Mouse (Mus musculus): ENCODE measurements around the gene Mapkap1. TPM values are rescaled to one million over a fixed set of nuclear protein-coding genes. Genes with fewer than 3 reads are reported as not detected.
A peak's percentile ranks its signal among the peaks of the same experiment; 100 is the strongest.

The Mapkap1 gene
- polyA plus RNA-seq, 1 experiment from 2014 or later: 99.7 TPM

DNA sequence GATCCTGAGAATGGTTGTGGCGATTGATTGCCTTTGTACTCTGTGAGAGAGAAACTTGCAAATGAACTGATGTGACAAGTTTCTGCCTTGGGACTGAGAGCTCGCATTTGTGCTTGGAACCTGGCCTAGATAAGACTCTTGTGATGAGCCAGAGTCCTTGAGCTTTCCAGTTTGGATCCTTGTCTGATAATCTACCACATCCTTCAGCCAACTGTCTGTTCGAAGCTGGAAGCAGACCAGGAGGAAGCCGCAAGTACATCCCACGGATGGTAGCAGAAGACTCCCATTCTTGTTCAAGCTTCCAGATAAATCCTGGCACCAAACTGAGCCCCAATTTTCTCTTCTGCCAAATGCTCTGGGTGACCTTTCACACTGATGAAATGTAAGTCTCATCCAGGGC lies 162.6 kb downstream of the Mapkap1 start:
- no peaks in the 10 kb centered on the region for H3K9me3 ChIP-seq (ENCODE audit: control insufficient read depth, low read length)

DNA sequence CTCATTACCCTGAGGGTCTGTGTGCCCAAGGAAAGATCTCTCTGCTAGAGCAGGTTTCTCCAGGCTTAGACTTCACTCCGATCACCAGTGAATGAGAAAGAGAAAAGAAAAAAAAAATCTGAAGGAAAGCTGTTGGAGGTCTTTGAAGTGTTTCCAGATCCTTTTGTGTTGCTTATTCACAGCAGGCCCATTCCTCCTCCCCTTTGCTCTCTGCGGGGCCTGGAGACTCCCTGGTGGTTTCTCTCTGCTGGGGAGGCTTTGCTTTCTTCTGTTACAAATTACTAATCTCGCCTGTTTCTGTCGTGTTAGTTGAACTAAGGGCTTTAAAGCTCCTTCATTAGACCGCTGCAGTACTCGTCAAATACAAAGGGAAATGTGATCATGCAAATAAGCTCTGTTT lies 163.8 kb downstream of the Mapkap1 start:
- Histone ChIP-seq H3K36me3 (ENCODE audit: control insufficient read depth, insufficient read depth, low read length) (no peaks in the 10 kb centered on the region), H3K9me3 (ENCODE audit: control insufficient read depth, low read length) (no peaks in the 10 kb centered on the region), H3K27me3 (ENCODE audit: control insufficient read depth, insufficient read depth, low read length) (no peaks in the 10 kb centered on the region), H3K27ac (ENCODE audit: low read depth, low read length) (no peak overlapping the region), H3K4me2 (replicated peaks; ENCODE audit: low read depth, low read length) (no peak overlapping the region), H3K4me3 (ENCODE audit: low read length) (no peak overlapping the region), H3K4me1 (ENCODE audit: control insufficient read depth, insufficient read depth, low read length) (peaks cover 23% of the 10 kb centered on the region), H3K9ac (ENCODE audit: low read depth, low read length) (no peak overlapping the region)
- no peak for ATAC-seq (ENCODE audit: low FRiP score, low TSS enrichment)
- WGBS: 20% methylated on average over 6 of the region's 6 CpGs

More for the DNA sequence above, 162.6 kb downstream of the Mapkap1 start:
- Histone ChIP-seq H3K4me3 (ENCODE audit: low read length) (no peak overlapping the region), H3K4me2 (replicated peaks; ENCODE audit: low read depth, low read length) (no peak overlapping the region), H3K4me1 (ENCODE audit: control insufficient read depth, insufficient read depth, low read length) (peaks cover 19% of the 10 kb centered on the region), H3K27me3 (ENCODE audit: control insufficient read depth, insufficient read depth, low read length) (no peaks in the 10 kb centered on the region), H3K36me3 (ENCODE audit: control insufficient read depth, insufficient read depth, low read length) (no peaks in the 10 kb centered on the region), H3K27ac (ENCODE audit: low read depth, low read length) (no peak overlapping the region), H3K9ac (ENCODE audit: low read depth, low read length) (no peak overlapping the region)
- WGBS: 92% methylated on average over 5 of the region's 5 CpGs
- no peak for ATAC-seq (ENCODE audit: low FRiP score, low TSS enrichment)

DNA sequence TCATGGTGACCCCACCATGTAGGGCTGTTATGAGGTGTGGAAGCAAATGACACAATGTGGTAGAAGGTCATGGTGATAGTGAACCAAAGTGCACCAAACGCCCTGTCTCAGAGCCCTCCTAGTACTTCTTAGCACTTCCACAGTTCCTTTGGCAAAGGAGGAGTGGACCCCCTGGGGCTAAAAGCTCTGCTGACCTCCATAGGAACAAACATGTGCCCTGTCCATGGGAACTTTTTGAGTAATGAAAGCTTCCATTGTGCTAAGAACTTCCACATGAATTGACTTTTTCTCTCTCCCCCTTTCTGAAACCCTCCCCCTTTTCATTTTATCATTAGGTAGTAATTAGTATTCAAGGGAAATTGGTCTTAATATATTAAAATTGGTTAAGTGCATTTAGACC lies 164.5 kb downstream of the Mapkap1 start:
- Histone ChIP-seq H3K4me3 (ENCODE audit: low read length) (no peak overlapping the region), H3K27me3 (ENCODE audit: control insufficient read depth, insufficient read depth, low read length) (no peaks in the 10 kb centered on the region), H3K27ac (ENCODE audit: low read depth, low read length) (no peak overlapping the region), H3K9me3 (ENCODE audit: control insufficient read depth, low read length) (no peaks in the 10 kb centered on the region), H3K4me2 (replicated peaks; ENCODE audit: low read depth, low read length) (no peak overlapping the region), H3K9ac (ENCODE audit: low read depth, low read length) (no peak overlapping the region), H3K4me1 (ENCODE audit: control insufficient read depth, insufficient read depth, low read length) (peaks cover 26% of the 10 kb centered on the region), H3K36me3 (ENCODE audit: control insufficient read depth, insufficient read depth, low read length) (no peaks in the 10 kb centered on the region)
- WGBS: 38% methylated on average over 1 of the region's 1 CpGs
- no peak for ATAC-seq (ENCODE audit: low FRiP score, low TSS enrichment)

DNA sequence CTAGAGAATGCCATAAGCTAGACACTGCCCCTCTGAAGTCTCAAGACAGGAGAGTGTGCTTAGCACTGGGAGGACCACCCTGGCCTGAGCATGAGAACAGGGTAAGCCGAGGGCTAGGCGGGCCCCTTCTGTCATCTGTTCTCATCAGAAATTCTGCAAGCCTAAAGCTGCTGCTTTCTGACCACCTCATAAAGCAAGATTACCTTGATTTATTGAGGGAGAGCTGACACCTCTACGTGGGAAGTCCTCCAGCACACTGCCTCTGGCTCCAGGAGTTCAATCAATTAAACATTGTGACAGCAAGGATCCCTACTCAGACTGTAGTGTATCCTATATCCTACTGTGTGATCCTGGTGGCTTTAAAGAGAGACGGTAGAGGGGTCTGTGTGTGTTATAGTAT lies 166.5 kb downstream of the Mapkap1 start:
- 18% methylated on average over 4 of the region's 4 CpGs for whole genome bisulfite sequencing
- H3K27me3 ChIP-seq (ENCODE audit: control insufficient read depth, insufficient read depth, low read length): no peaks in the 10 kb centered on the region
- H3K4me2 ChIP-seq (replicated peaks; ENCODE audit: low read depth, low read length): no peak overlapping the region
- peak; percentile 88 for ATAC-seq (ENCODE audit: low FRiP score, low TSS enrichment)
- H3K4me3 ChIP-seq (ENCODE audit: low read length): no peak overlapping the region
- no peaks in the 10 kb centered on the region for H3K9me3 ChIP-seq (ENCODE audit: control insufficient read depth, low read length)
- H3K27ac ChIP-seq (ENCODE audit: low read depth, low read length): no peak overlapping the region
- no peak overlapping the region for H3K9ac ChIP-seq (ENCODE audit: low read depth, low read length)
- H3K4me1 ChIP-seq (ENCODE audit: control insufficient read depth, insufficient read depth, low read length): peaks cover 24% of the 10 kb centered on the region
- H3K36me3 ChIP-seq (ENCODE audit: control insufficient read depth, insufficient read depth, low read length): no peaks in the 10 kb centered on the region

DNA sequence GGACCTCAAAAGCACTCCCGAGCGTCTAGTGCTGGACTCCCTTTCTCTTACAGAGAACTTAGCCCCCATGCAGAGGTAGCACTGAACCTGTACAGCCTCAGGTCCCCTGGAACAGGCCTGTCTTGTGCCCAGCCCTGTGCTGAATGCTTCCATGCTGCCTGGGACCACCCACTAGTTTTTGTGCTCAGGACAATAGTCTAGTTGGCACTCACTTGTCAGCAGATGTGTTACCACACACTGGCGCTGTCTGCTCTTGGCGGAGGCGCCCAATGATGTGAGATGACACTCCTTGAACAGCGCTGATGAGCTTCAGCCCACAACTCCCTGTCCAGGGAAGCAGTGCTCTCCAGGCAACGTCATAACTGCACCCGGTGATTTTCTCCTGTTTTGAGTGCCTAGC lies 182.0 kb downstream of the Mapkap1 start:
- Histone ChIP-seq H3K4me1 (ENCODE audit: control insufficient read depth, insufficient read depth, low read length) (peaks cover 16% of the 10 kb centered on the region; the same call in 1 of the 2 replicates), H3K9ac (ENCODE audit: low read depth, low read length) (no peak overlapping the region), H3K4me3 (ENCODE audit: low read length) (no peak overlapping the region), H3K4me2 (replicated peaks; ENCODE audit: low read depth, low read length) (no peak overlapping the region), H3K9me3 (ENCODE audit: control insufficient read depth, low read length) (no peaks in the 10 kb centered on the region), H3K36me3 (ENCODE audit: control insufficient read depth, insufficient read depth, low read length) (peaks cover 10% of the 10 kb centered on the region), H3K27ac (ENCODE audit: low read depth, low read length) (no peak overlapping the region), H3K27me3 (ENCODE audit: control insufficient read depth, insufficient read depth, low read length) (no peaks in the 10 kb centered on the region)
- WGBS: 81% methylated on average over 8 of the region's 8 CpGs
- ATAC-seq (ENCODE audit: low FRiP score, low TSS enrichment): no peak

DNA sequence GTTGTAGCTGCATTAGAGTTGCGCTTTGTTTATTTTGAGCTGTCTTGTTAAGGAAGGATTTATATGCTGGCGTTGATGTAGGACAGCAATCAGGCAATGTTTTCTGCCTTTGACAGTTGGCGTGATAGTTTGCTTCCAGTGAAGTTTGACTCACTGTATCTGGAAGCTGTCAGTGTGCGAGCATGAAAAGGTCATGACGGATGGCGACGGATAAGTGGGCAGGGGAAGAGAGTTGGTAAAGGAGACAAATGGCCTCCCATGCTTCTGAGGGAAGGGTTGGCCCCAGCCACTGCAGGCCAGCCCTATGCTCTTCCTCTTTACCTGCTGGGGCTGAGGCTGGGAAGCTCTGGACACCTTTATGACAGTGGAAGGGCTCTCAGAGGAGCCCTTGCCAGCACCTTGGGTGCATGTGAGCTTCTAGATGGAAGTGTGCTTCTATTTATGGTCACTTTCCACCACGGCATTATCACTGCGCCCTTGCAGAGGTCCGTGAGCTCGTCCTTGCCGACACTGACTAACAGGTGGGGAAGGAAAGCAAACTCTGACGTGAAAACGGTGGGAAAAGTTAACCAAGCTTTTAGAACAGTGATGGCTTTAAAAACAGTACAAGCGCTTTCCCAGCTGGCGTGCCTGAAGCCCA lies 185.3 kb downstream of the Mapkap1 start:
- H3K9ac ChIP-seq (ENCODE audit: low read depth, low read length): no peak overlapping the region
- ATAC-seq (ENCODE audit: low FRiP score, low TSS enrichment): no peak
- H3K4me1 ChIP-seq (ENCODE audit: control insufficient read depth, insufficient read depth, low read length): peaks cover 19% of the 10 kb centered on the region; the same call in 1 of the 2 replicates
- 47% methylated on average over 16 of the region's 16 CpGs for WGBS
- no peaks in the 10 kb centered on the region; the same call in 1 of the 2 replicates for H3K36me3 ChIP-seq (ENCODE audit: control insufficient read depth, insufficient read depth, low read length)
- H3K27me3 ChIP-seq (ENCODE audit: control insufficient read depth, insufficient read depth, low read length): no peaks in the 10 kb centered on the region
- H3K27ac ChIP-seq (ENCODE audit: low read depth, low read length): peak overlapping the region; percentile 59; the same call in 1 of the 2 replicates
- no peak overlapping the region for H3K4me3 ChIP-seq (ENCODE audit: low read length)
- no peak overlapping the region for H3K4me2 ChIP-seq (replicated peaks; ENCODE audit: low read depth, low read length)
- H3K9me3 ChIP-seq (ENCODE audit: control insufficient read depth, low read length): no peaks in the 10 kb centered on the region

DNA sequence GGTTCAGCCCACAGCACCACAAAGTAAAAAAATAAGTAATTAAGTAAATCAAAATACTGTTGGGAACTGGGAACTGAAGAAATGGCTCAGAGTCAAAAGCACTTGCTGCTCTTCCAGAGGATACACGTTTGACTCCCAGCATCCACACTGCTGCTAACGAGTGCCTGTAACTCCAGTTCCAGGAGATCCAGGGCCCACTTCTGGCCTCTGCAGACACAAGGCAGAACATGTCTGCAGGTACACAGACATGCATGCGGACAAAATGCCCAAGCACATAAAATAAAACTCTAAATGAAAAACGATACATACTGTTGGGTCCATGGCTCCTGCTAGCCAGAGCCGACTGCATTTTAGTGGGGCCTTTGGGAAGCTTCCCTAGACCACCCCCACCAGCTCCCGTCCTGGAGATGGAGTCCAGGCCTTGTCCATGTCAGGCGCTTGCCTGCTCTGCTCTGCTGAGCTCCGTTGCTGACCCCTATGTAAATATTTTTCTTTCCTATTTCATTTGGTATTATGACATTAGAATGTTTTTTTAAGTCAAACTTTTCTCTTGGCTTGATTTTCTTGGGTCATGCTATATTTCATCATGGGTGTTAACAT lies 185.9 kb downstream of the Mapkap1 start:
- H3K36me3 ChIP-seq (ENCODE audit: control insufficient read depth, insufficient read depth, low read length): no peaks in the 10 kb centered on the region
- no peak overlapping the region; the same call in 1 of the 2 replicates for H3K27ac ChIP-seq (ENCODE audit: low read depth, low read length)
- 32% methylated on average over 8 of the region's 8 CpGs for WGBS
- no peak overlapping the region for H3K4me3 ChIP-seq (ENCODE audit: low read length)
- no peak overlapping the region for H3K4me2 ChIP-seq (replicated peaks; ENCODE audit: low read depth, low read length)
- H3K9ac ChIP-seq (ENCODE audit: low read depth, low read length): no peak overlapping the region
- peaks cover 19% of the 10 kb centered on the region; the same call in 1 of the 2 replicates for H3K4me1 ChIP-seq (ENCODE audit: control insufficient read depth, insufficient read depth, low read length)
- no peaks in the 10 kb centered on the region for H3K9me3 ChIP-seq (ENCODE audit: control insufficient read depth, low read length)
- no peaks in the 10 kb centered on the region for H3K27me3 ChIP-seq (ENCODE audit: control insufficient read depth, insufficient read depth, low read length)
- ATAC-seq (ENCODE audit: low FRiP score, low TSS enrichment): no peak

DNA sequence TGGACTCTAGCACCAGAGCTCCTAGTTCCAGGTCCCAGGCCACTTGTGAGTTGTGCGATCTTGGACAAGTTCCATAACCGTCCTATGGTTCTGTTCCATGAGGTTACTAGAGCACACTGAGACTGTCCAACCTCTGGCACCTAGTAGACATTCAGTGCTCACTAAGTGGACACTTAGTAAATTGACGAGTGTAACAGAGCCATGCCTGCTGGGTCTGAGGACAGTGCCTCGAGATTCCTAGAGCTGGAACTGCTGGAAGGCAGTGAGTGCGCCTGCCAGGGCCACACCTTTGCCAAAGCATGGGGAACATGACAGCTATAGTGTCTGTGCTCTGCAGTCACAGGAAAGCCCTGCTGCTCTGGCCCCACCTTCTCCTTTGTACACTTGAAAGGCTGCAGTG lies 187.4 kb downstream of the Mapkap1 start:
- no peak for ATAC-seq (ENCODE audit: low FRiP score, low TSS enrichment)
- peaks cover 4% of the 10 kb centered on the region; the same call in 1 of the 2 replicates for H3K36me3 ChIP-seq (ENCODE audit: control insufficient read depth, insufficient read depth, low read length)
- H3K27ac ChIP-seq (ENCODE audit: low read depth, low read length): no peak overlapping the region
- no peaks in the 10 kb centered on the region for H3K9me3 ChIP-seq (ENCODE audit: control insufficient read depth, low read length)
- H3K4me2 ChIP-seq (replicated peaks; ENCODE audit: low read depth, low read length): no peak overlapping the region
- no peak overlapping the region for H3K9ac ChIP-seq (ENCODE audit: low read depth, low read length)
- H3K4me3 ChIP-seq (ENCODE audit: low read length): no peak overlapping the region
- H3K4me1 ChIP-seq (ENCODE audit: control insufficient read depth, insufficient read depth, low read length): peaks cover 19% of the 10 kb centered on the region; the same call in 1 of the 2 replicates
- H3K27me3 ChIP-seq (ENCODE audit: control insufficient read depth, insufficient read depth, low read length): no peaks in the 10 kb centered on the region
- 88% methylated on average over 5 of the region's 5 CpGs for WGBS

DNA sequence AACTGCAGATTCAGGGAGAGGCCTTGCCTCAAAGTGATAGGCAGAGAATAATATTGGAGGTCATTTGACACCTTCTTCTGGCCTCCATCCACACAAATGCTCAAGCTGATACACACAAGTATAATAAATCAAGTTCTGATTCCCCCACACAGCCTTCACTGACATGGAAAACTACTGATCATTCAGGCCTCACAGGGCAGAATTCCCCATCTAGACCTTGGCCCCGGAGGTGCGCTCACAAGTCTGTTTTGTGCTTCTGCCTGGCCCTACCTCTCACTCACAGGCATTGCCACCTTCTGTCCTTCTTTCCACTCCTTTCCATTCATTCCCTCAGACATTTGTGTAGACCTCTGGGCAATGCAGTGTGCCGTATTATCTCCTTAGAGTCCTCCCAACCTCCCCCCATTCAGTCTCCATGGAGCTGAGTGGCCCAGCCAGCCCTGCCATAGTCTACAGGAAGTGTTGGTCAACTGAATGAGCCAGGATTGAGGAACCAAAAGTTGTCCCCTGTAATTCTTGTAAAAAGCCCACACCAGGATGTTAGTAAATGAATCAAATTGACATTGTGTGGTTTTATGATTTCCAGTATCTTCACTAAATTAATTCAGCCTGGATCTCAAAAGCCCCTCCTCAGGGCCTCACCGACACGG lies 193.2 kb downstream of the Mapkap1 start:
- Histone ChIP-seq H3K4me2 (replicated peaks; ENCODE audit: low read depth, low read length) (no peak overlapping the region), H3K4me1 (ENCODE audit: control insufficient read depth, insufficient read depth, low read length) (peaks cover 22% of the 10 kb centered on the region)
- WGBS: 57% methylated on average over 5 of the region's 5 CpGs

More for the DNA sequence above, 193.2 kb downstream of the Mapkap1 start:
- H3K27ac ChIP-seq (ENCODE audit: low read depth, low read length): no peak overlapping the region
- H3K36me3 ChIP-seq (ENCODE audit: control insufficient read depth, insufficient read depth, low read length): peaks cover 4% of the 10 kb centered on the region; the same call in 1 of the 2 replicates
- H3K27me3 ChIP-seq (ENCODE audit: control insufficient read depth, insufficient read depth, low read length): no peaks in the 10 kb centered on the region
- no peaks in the 10 kb centered on the region for H3K9me3 ChIP-seq (ENCODE audit: control insufficient read depth, low read length)
- no peak overlapping the region for H3K9ac ChIP-seq (ENCODE audit: low read depth, low read length)
- no peak for ATAC-seq (ENCODE audit: low FRiP score, low TSS enrichment)
- no peak overlapping the region for H3K4me3 ChIP-seq (ENCODE audit: low read length)
